12 mouse cellular contexts compared by ENCODE assay signal in the genomic region with DNA sequence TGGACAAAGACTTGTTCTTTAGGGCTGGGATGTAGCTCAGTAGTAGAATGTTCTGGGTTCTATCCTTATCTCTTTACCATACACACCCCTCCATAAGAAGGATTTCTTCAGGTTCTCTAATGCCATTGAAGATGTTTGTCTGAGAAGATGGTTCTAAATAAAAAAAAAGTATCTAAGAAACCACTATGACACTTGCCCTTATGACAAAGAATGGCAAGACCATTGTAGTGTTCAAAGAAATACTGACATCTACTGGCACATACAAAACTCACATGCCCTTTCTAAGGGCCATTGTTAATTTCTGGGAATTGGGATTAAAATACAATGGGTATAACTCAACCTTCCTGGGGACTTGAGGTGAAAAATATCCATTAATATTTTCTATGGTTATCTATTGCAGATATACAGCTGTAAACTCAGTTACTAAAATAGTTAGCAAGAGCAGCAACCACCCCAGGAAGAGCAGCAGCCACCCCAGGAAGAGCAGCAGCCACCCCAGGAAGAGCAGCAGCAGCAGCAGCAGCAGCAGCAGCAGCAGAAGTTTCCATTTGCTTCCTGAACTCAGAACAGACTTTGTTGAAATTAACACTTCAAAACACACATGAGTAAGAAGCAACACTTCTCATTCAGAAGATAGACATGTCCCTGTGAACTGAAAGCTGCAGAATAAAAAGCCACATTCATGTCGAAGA. TPM values are rescaled to one million over a fixed set of nuclear protein-coding genes. Genes with fewer than 3 reads are reported as not detected.
A peak's percentile ranks its signal among the peaks of the same experiment; 100 is the strongest.
DNase-seq lines count a peak whose midpoint lies in the region; ATAC-seq and TF ChIP-seq lines count a peak whose summit lies in the region.
"Had no signal": no experiment of that assay in that cellular context is flagged by ENCODE, and none has a peak within 500 bp of the region (broad histone marks: within the 10 kb centered on the region; RNA-seq: fewer than 3 reads in every experiment).

No protein-coding gene starts in this region.

- TF ChIP-seq RAD21 in CH12.LX (IDR thresholded peaks at IDR 0.05; ENCODE audit: low read depth, low read length) = peak; percentile 82

- no peak overlapping the region for H3K4me2 ChIP-seq in kidney, embryonic 14.5 days (replicated peaks; ENCODE audit: low read depth, low read length)
- H3K4me2 ChIP-seq in CH12.LX (ENCODE audit: insufficient read depth, low read depth, poor library complexity, severe bottlenecking) = no peak overlapping the region
- H3K4me2 ChIP-seq: embryonic facial prominence, embryonic 12.5 days; kidney, embryonic 15.5 days; limb, embryonic 12.5 days had no signal

- TF ChIP-seq EP300 in CH12.LX (IDR thresholded peaks at IDR 0.05; ENCODE audit: low read length) = no peak

- no peaks in the 10 kb centered on the region for H3K9me3 ChIP-seq in kidney, embryonic 14.5 days (ENCODE audit: control insufficient read depth, low read length)
- no peaks in the 10 kb centered on the region for H3K9me3 ChIP-seq in CH12.LX (replicated peaks; ENCODE audit: low read length)
- H3K9me3 ChIP-seq: embryonic facial prominence, embryonic 12.5 days; kidney, embryonic 15.5 days; limb, embryonic 12.5 days had no signal

- no peaks in the 10 kb centered on the region for H3K27me3 ChIP-seq in kidney, adult 2 months (replicated peaks; ENCODE audit: control insufficient read depth, insufficient read depth, low read length)
- no peaks in the 10 kb centered on the region for H3K27me3 ChIP-seq in kidney, embryonic 14.5 days (ENCODE audit: control insufficient read depth, insufficient read depth, low read length)
- H3K27me3 ChIP-seq in CH12.LX (replicated peaks) = no peaks in the 10 kb centered on the region
- H3K27me3 ChIP-seq: embryonic facial prominence, embryonic 12.5 days; kidney, embryonic 15.5 days; limb, embryonic 12.5 days had no signal

- WGBS in kidney, adult 2 months = 100% methylated on average over 1 of the region's 1 CpGs
- WGBS in kidney, embryonic 14.5 days = 96% methylated on average over 1 of the region's 1 CpGs

- no peaks in the 10 kb centered on the region for H3K4me1 ChIP-seq in kidney, adult 2 months (ENCODE audit: control insufficient read depth, insufficient read depth, low read length)
- H3K4me1 ChIP-seq in kidney, embryonic 14.5 days (ENCODE audit: control insufficient read depth, insufficient read depth, low read length) = no peaks in the 10 kb centered on the region
- H3K4me1 ChIP-seq in CH12.LX (ENCODE audit: control insufficient read depth in 1 of 2, insufficient read depth in 2 of 2) = no peaks in the 10 kb centered on the region
- H3K4me1 ChIP-seq: embryonic facial prominence, embryonic 12.5 days; kidney, embryonic 15.5 days; limb, embryonic 12.5 days had no signal

- H3K36me3 ChIP-seq in kidney, adult 2 months (ENCODE audit: control insufficient read depth, insufficient read depth, low read length) = no peaks in the 10 kb centered on the region
- no peaks in the 10 kb centered on the region for H3K36me3 ChIP-seq in kidney, embryonic 14.5 days (ENCODE audit: control insufficient read depth, insufficient read depth, low read length)
- no peaks in the 10 kb centered on the region for H3K36me3 ChIP-seq in CH12.LX (replicated peaks in 1 of 2; ENCODE audit: control insufficient read depth in 1 of 2, insufficient read depth in 1 of 2, low read length in 1 of 2)
- H3K36me3 ChIP-seq: embryonic facial prominence, embryonic 12.5 days; kidney, embryonic 15.5 days; limb, embryonic 12.5 days had no signal

- no peak for ATAC-seq in kidney, embryonic 14.5 days (ENCODE audit: low FRiP score, low TSS enrichment)
- ATAC-seq in granulocyte monocyte progenitor cell, adult 5-6 weeks (replicated peaks; ENCODE audit: poor library complexity, severe bottlenecking) = peak; percentile 62; the same call in 1 of the 2 replicates

- no peak overlapping the region for H3K4me3 ChIP-seq in kidney, adult 2 months (ENCODE audit: insufficient read depth, low read depth, low read length)
- no peak overlapping the region for H3K4me3 ChIP-seq in kidney, embryonic 14.5 days (ENCODE audit: low read length)
- no peak overlapping the region for H3K4me3 ChIP-seq in CH12.LX (replicated peaks in 1 of 3; ENCODE audit: low read depth in 2 of 3, low read length in 2 of 3, poor library complexity in 1 of 3)
- H3K4me3 ChIP-seq: embryonic facial prominence, embryonic 12.5 days; kidney, embryonic 15.5 days; limb, embryonic 12.5 days had no signal

- dilution Hi-C loops in CH12.LX (cut with MboI; ENCODE audit: extremely low pct_ligation_motif_present, extremely low pct_unique_long_range_greater_than_20kb, low sequenced_read_pairs) = no loop called here

- H3K79me2 ChIP-seq in CH12.LX (replicated peaks; ENCODE audit: control insufficient read depth, extremely low read depth, insufficient read depth, poor library complexity, severe bottlenecking) = no peaks in the 10 kb centered on the region

- H3K27ac ChIP-seq in kidney, adult 2 months (ENCODE audit: insufficient read depth, low read depth, low read length) = no peak overlapping the region
- no peak overlapping the region for H3K27ac ChIP-seq in kidney, embryonic 14.5 days (ENCODE audit: low read depth, low read length)
- no peak overlapping the region for H3K27ac ChIP-seq in CH12.LX (ENCODE audit: insufficient read depth, low read depth)
- H3K27ac ChIP-seq: embryonic facial prominence, embryonic 12.5 days; kidney, embryonic 15.5 days; limb, embryonic 12.5 days had no signal

- peak; percentile 24 for DNase-seq in kidney, adult 2 months
- DNase-seq in 416B (ENCODE audit: low read depth) = peak; percentile 74
- DNase-seq in CH12.LX (ENCODE audit: extremely low read depth) = peak; percentile 17
- DNase-seq in cerebellum, postnatal 36 days = no peak
- DNase-seq in right cerebral cortex, postnatal 10 days (ENCODE audit: low spot score in 2 of 2) = no peak
- DNase-seq in right cerebral cortex, postnatal 25 days = no peak
- DNase-seq: adrenal gland, postnatal 10 days had no signal

- in situ Hi-C loops in CH12.LX (cut with MboI; ENCODE audit: low pct_ligation_motif_present, low pct_unique_long_range_greater_than_20kb, low sequenced_read_pairs) = loop anchor here (10.0 kb wide), 1 partner anchor 312 kb away; no protein-coding TSS in a partner anchor

- no peak for TF ChIP-seq CTCF in kidney, adult 2 months (conservative IDR thresholded peaks at IDR 0.05; ENCODE audit: insufficient read depth, insufficient read length, low read depth, low read length)
- TF ChIP-seq CTCF in CH12.LX (conservative IDR thresholded peaks at IDR 0.05 in 1 of 2, IDR thresholded peaks at IDR 0.05 in 1 of 2; ENCODE audit: low read depth in 2 of 2, low read length in 2 of 2) = peak in 1 of 2 experiments; percentile 76; a peak in 2 of 4 replicates

- no peak overlapping the region for H3K9ac ChIP-seq in kidney, embryonic 14.5 days (ENCODE audit: low read depth, low read length)
- H3K9ac ChIP-seq in CH12.LX (ENCODE audit: insufficient read depth, low read depth) = no peak overlapping the region
- H3K9ac ChIP-seq: embryonic facial prominence, embryonic 12.5 days; kidney, embryonic 15.5 days; limb, embryonic 12.5 days had no signal

- TF ChIP-seq POLR2A in kidney, adult 2 months (IDR thresholded peaks at IDR 0.05; ENCODE audit: low read depth, low read length) = no peak
- TF ChIP-seq POLR2A in CH12.LX (IDR thresholded peaks at IDR 0.05; ENCODE audit: low read depth, low read length) = no peak

TF ChIP-seq in CH12.LX, 34 proteins besides CTCF, POLR2A, EP300 and RAD21:
- no peak for TF ChIP-seq KAT2A (IDR thresholded peaks at IDR 0.05; ENCODE audit: insufficient replicate concordance, low read length)
- TF ChIP-seq ZNF384 (IDR thresholded peaks at IDR 0.05; ENCODE audit: low read depth, low read length) = peak; percentile 57
- no peak for TF ChIP-seq USF2 (conservative IDR thresholded peaks at IDR 0.05; ENCODE audit: low read depth, low read length)
- TF ChIP-seq SMC3 (IDR thresholded peaks at IDR 0.05; ENCODE audit: low read depth, low read length) = peak; percentile 76
- no peak for TF ChIP-seq MAZ (IDR thresholded peaks at IDR 0.05; ENCODE audit: low read depth, low read length)
- TF ChIP-seq MEF2A (IDR thresholded peaks at IDR 0.05; ENCODE audit: borderline replicate concordance, low read depth, low read length) = no peak
- no peak for TF ChIP-seq UBTF (IDR thresholded peaks at IDR 0.05; ENCODE audit: low read depth, low read length)
- TF ChIP-seq NELFE (IDR thresholded peaks at IDR 0.05; ENCODE audit: low read depth, low read length) = no peak
- TF ChIP-seq JUN (IDR thresholded peaks at IDR 0.05; ENCODE audit: insufficient read depth, low read depth, low read length) = no peak
- TF ChIP-seq TCF12 (IDR thresholded peaks at IDR 0.05; ENCODE audit: low read depth, low read length) = no peak
- TF ChIP-seq ZC3H11A (IDR thresholded peaks at IDR 0.05; ENCODE audit: low read depth, low read length) = peak; percentile 18; the same call in 1 of the 2 replicates
- TF ChIP-seq POLR2AphosphoS2 (IDR thresholded peaks at IDR 0.05; ENCODE audit: low read depth, low read length) = no peak
- TF ChIP-seq JUND (conservative IDR thresholded peaks at IDR 0.05; ENCODE audit: low read depth, low read length) = no peak
TF ChIP-seq in CH12.LX: peak in this region for 3.

RNA-seq across cellular contexts. Expression of a gene that starts 23.4 kb away (rescaled TPM):
- 194 and 211 TPM in 2 replicates for polyA plus RNA-seq in kidney, adult 2 months (2012; rRNA removed)
- 430 and 475 TPM in 2 replicates for polyA plus RNA-seq in kidney, embryonic 14.5 days (2014; fragmentation: Nextera tagmentation; extraction: Ambion mirVana)
- total RNA-seq in CH12.LX (2012; rRNA removed) (124 and 153 TPM in 2 replicates), CH12.LX (2014; rRNA removed) (135 and 157 TPM in 2 replicates)
- 140 and 164 TPM in 2 replicates for polyA plus RNA-seq in CH12.LX (2012; ENCODE audit: insufficient read length, low read depth)
- total RNA-seq in granulocyte monocyte progenitor cell, adult 5-6 weeks (2014; fragmentation: Nextera tagmentation) = 686 and 736 TPM in 2 replicates
- total RNA-seq in granulocyte monocyte progenitor cell, adult 5-6 weeks (2017) = 783 and 809 TPM in 2 replicates

RNA-seq across cellular contexts. Expression of a gene that starts 52.6 kb away (rescaled TPM):
- polyA plus RNA-seq in kidney, adult 2 months (2012; rRNA removed) = 3.4 and 5.5 TPM in 2 replicates
- polyA plus RNA-seq in kidney, embryonic 14.5 days (2014; fragmentation: Nextera tagmentation; extraction: Ambion mirVana) = 12.8 and 16.3 TPM in 2 replicates
- total RNA-seq in CH12.LX (2012; rRNA removed) = 8.4 and 8.8 TPM in 2 replicates
- 28.6 and 29.8 TPM in 2 replicates for total RNA-seq in CH12.LX (2014; rRNA removed)
- polyA plus RNA-seq in CH12.LX (2012; ENCODE audit: insufficient read length, low read depth) = 11.2 and 11.8 TPM in 2 replicates
- 6.4 and 9.6 TPM in 2 replicates for total RNA-seq in granulocyte monocyte progenitor cell, adult 5-6 weeks (2014; fragmentation: Nextera tagmentation)
- 9.9 and 24.3 TPM in 2 replicates for total RNA-seq in granulocyte monocyte progenitor cell, adult 5-6 weeks (2017)

Comparison
In these comparisons a context has a peak if more than half of its experiments do, and no peak if none do; other contexts are left out.
1. DNase-seq: peak in kidney, adult 2 months (single experiment), 416B (single experiment) and CH12.LX (single experiment); none in cerebellum, postnatal 36 days (0 of 2), right cerebral cortex, postnatal 10 days (0 of 2) and right cerebral cortex, postnatal 25 days (single experiment).